Mouse (Mus musculus) sigmoid colon, adult 10 weeks (tissue): ENCODE results near the gene Fmo5. TPM values are rescaled to one million over a fixed set of nuclear protein-coding genes. Genes with fewer than 3 reads are reported as not detected.

Source experiments
- polyA plus RNA-seq: library from polyadenylated mRNA; stranded (reverse); fragments of 350-450 nt; fragmentation: Illumina TruSeq; extraction: RNeasy Lipid Tissue Mini Kit (QIAGEN cat#74804); gene quantifications from one replicate; pipeline ENCODE4 v1.2.3, GENCODE M21; 2014; ENCODE audit warnings: low read depth, low replicate concordance

The Fmo5 gene
- 27.7 TPM for polyA plus RNA-seq

GRCm38 (mm10) chr3:97628391-97629001 is at the start of gene Fmo5:
TSS of gene Fmo5 (plus strand) at chr3:97628804.

GRCm38 (mm10) chr3:97609845-97610410 is 18.7 kb upstream of the Fmo5 start, which contains the start of gene Chd1l:
TSS of gene Chd1l (minus strand) at chr3:97610203.

GRCm38 (mm10) chr3:97657655-97658411 is 29.2 kb downstream of the Fmo5 start, which contains the start of gene Prkab2:
TSS of gene Prkab2 (plus strand) at chr3:97658193.

GRCm38 (mm10) chr3:97674644-97675110 is 46.1 kb downstream of the Fmo5 start, which contains the start of gene Gm17651:
TSS of gene Gm17651 (minus strand) at chr3:97674694.

Other genes starting within 250 kb of the Fmo5 start
- not detected for gene Olfr1402, start 206.8 kb upstream of the Fmo5 start, polyA plus RNA-seq
- 6.2 TPM for gene Chd1l, start 18.6 kb upstream of the Fmo5 start, polyA plus RNA-seq
- gene Prkab2, start 29.4 kb downstream of the Fmo5 start, polyA plus RNA-seq = 24.5 TPM
- gene Gm17651, start 45.9 kb downstream of the Fmo5 start, polyA plus RNA-seq = not detected